Comparison of ENCODE assay signal across 1 mouse cellular context in the genomic region with DNA sequence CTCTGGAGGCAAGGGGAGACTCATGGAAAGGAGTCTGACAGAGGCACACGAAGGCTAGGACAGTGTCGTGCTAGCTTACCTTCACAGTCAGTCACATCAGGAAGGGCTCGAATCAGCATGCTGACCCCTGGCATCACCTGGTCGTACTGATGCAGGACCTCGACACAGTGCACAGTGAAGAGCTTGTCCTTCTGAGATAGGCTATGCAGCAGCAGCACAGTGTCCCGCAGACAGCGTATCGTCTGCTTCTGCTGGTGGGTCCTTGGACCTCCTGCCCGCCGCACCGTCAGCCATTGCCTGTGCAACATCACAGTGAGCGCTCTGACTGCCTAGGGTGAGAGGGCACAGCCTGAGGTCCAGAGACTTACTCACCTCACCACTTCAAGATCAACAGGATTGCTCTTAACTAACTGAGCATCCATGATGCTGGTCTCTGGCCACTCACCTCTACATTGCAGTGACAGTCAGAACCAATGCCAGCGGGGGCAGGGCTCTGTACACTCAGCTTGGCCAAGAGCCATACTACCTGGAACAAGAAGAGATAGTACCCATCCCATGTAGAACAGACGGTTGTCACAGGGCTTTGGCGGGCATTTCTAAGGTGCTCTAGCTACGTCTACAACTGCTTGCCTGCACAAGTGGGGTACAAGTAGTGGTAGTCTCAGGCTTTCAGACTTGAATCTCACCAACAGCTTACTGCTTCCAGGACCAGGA.
TF ChIP-seq lines count a peak whose summit lies in the region.

No protein-coding gene starts in this region.

TF ChIP-seq in CH12.LX, 34 proteins besides CTCF, POLR2A, EP300 and RAD21 (continued from another document):
- no peak for TF ChIP-seq MEF2A (IDR thresholded peaks at IDR 0.05; ENCODE audit: borderline replicate concordance, low read depth, low read length)
- TF ChIP-seq MXI1 (IDR thresholded peaks at IDR 0.05; ENCODE audit: low read depth, low read length): no peak
- no peak for TF ChIP-seq ETS1 (conservative IDR thresholded peaks at IDR 0.05; ENCODE audit: low read depth, low read length)
- TF ChIP-seq MAZ (IDR thresholded peaks at IDR 0.05; ENCODE audit: low read depth, low read length): no peak
- no peak for TF ChIP-seq TBP (conservative IDR thresholded peaks at IDR 0.05; ENCODE audit: low read depth, low read length)
- no peak for TF ChIP-seq UBTF (IDR thresholded peaks at IDR 0.05; ENCODE audit: low read depth, low read length)
- TF ChIP-seq NELFE (IDR thresholded peaks at IDR 0.05; ENCODE audit: low read depth, low read length): no peak
- TF ChIP-seq ZMIZ1 (IDR thresholded peaks at IDR 0.05; ENCODE audit: low read depth, low read length): no peak
